Comparison of ENCODE assay signal across 20 mouse cellular contexts in genomic region chr5:132462560-132462959, GRCm38 (mm10).
DNase-seq lines count a peak whose midpoint lies in the region; ATAC-seq and TF ChIP-seq lines count a peak whose summit lies in the region.
"Had no signal": no experiment of that assay in that cellular context is flagged by ENCODE, and none has a peak within 500 bp of the region (broad histone marks: within the 10 kb centered on the region; RNA-seq: fewer than 3 reads in every experiment).

No protein-coding gene starts in this region.

- ATAC-seq in midbrain, embryonic 14.5 days (ENCODE audit: low FRiP score, low TSS enrichment), result no peak
- ATAC-seq in midbrain, embryonic 11.5 days (ENCODE audit: low FRiP score), result no peak
- ATAC-seq: activated CD4-positive, CD25-positive, alpha-beta regulatory T cell, adult 4 months; CD4-positive, CD25-positive, alpha-beta regulatory T cell, adult 4 months; Patski had no signal

- H3K4me2 ChIP-seq in midbrain, embryonic 14.5 days (ENCODE audit: low read length), result no peak overlapping the region
- H3K4me2 ChIP-seq in midbrain, embryonic 11.5 days, result no peak overlapping the region

- DNase-seq in midbrain, embryonic 14.5 days, result peak; percentile 61
- no peak for DNase-seq in midbrain, embryonic 11.5 days (ENCODE audit: low spot score, missing footprints)
- DNase-seq in brain, embryonic 14.5 days (ENCODE audit: low read depth), result peak; percentile 64
- DNase-seq in ovary, postnatal 10 days (ENCODE audit: low spot score), result no peak
- DNase-seq: adrenal gland, adult 2 months; adrenal gland, adult 8-10 months; adrenal gland, postnatal 10 days; adrenal gland, postnatal 14 days; adrenal gland, postnatal 25 days; adrenal gland, postnatal 36 days; B cell, adult 2 months; cerebellum, adult 11 months; cerebellum, adult 11-12 months; cerebellum, adult 18-20 months; cerebellum, adult 2 months had no signal

- H3K4me3 ChIP-seq in midbrain, embryonic 14.5 days (replicated peaks; ENCODE audit: low read depth, low read length), result no peak overlapping the region
- no peak overlapping the region for H3K4me3 ChIP-seq in midbrain, embryonic 11.5 days (ENCODE audit: low read depth, low read length)

- no peaks in the 10 kb centered on the region for H3K36me3 ChIP-seq in midbrain, embryonic 14.5 days (ENCODE audit: control insufficient read depth, insufficient read depth, low read length)
- H3K36me3 ChIP-seq in midbrain, embryonic 11.5 days (ENCODE audit: control insufficient read depth, insufficient read depth, low read length), result no peaks in the 10 kb centered on the region
- H3K36me3 ChIP-seq: G1E had no signal

- peaks cover 9% of the 10 kb centered on the region; the same call in 1 of the 2 replicates for H3K4me1 ChIP-seq in midbrain, embryonic 14.5 days (ENCODE audit: control insufficient read depth, insufficient read depth, low read length)
- H3K4me1 ChIP-seq in midbrain, embryonic 11.5 days (ENCODE audit: control insufficient read depth, insufficient read depth, low read length), result no peaks in the 10 kb centered on the region

- no peaks in the 10 kb centered on the region for H3K9me3 ChIP-seq in midbrain, embryonic 14.5 days (ENCODE audit: control insufficient read depth, low read length)
- H3K9me3 ChIP-seq in midbrain, embryonic 11.5 days (ENCODE audit: control insufficient read depth, low read length), result no peaks in the 10 kb centered on the region
- H3K9me3 ChIP-seq: G1E had no signal

- no peak for TF ChIP-seq CTCF in brain, embryonic 14.5 days (IDR thresholded peaks at IDR 0.05; ENCODE audit: borderline replicate concordance, extremely low read depth, insufficient read depth, insufficient read length)

- H3K27me3 ChIP-seq in midbrain, embryonic 14.5 days (ENCODE audit: control insufficient read depth, insufficient read depth, low read length), result no peaks in the 10 kb centered on the region
- H3K27me3 ChIP-seq in midbrain, embryonic 11.5 days (ENCODE audit: control insufficient read depth, insufficient read depth, low read length), result no peaks in the 10 kb centered on the region
- H3K27me3 ChIP-seq: CH12.LX had no signal

- no peak for TF ChIP-seq POLR2A in brain, embryonic 14.5 days (IDR thresholded peaks at IDR 0.05; ENCODE audit: borderline replicate concordance, extremely low read depth, insufficient read depth, insufficient read length, poor library complexity, severe bottlenecking)

- no peak overlapping the region for H3K27ac ChIP-seq in midbrain, embryonic 14.5 days (replicated peaks; ENCODE audit: low read depth, low read length)
- H3K27ac ChIP-seq in midbrain, embryonic 11.5 days (ENCODE audit: low read depth, low read length), result no peak overlapping the region

- H3K9ac ChIP-seq in midbrain, embryonic 14.5 days (replicated peaks; ENCODE audit: low read length), result no peak overlapping the region
- H3K9ac ChIP-seq in midbrain, embryonic 11.5 days (ENCODE audit: low read length), result no peak overlapping the region

- 56% methylated on average over 11 of the region's 11 CpGs for WGBS in midbrain, embryonic 14.5 days
- WGBS in midbrain, embryonic 11.5 days, result 92% methylated on average over 11 of the region's 11 CpGs

Comparison
In these comparisons a context has a peak if more than half of its experiments do, and no peak if none do; other contexts are left out.
1. DNase-seq: peak in midbrain, embryonic 14.5 days (single experiment) and brain, embryonic 14.5 days (single experiment); none in midbrain, embryonic 11.5 days (single experiment) and ovary, postnatal 10 days (single experiment).